Mouse (Mus musculus) heart, embryonic 16.5 days (tissue): Measurements from ENCODE around the gene Olfr750. TPM values are rescaled to one million over a fixed set of nuclear protein-coding genes. Genes with fewer than 3 reads are reported as not detected.

Source experiments
- ATAC-seq: fragments of 200-750 bp; cut with Nextera tagmentation; replicated peaks from 2 replicates; pipeline ENCODE4 v1.8.0; 2017; ENCODE audit warnings: moderate number of reproducible peaks; ENCODE audit not compliant: insufficient read depth, low FRiP score; ENCODE audit errors: extremely low read depth
- H3K27ac ChIP-seq: fragments of 300-500 bp; sonication (generic); 2 replicates; pipeline ENCODE4 v1.5.1; 2014; ENCODE audit warnings: mild to moderate bottlenecking, low read length, control low read depth, moderate library complexity
- H3K27me3 ChIP-seq: fragments of 300-500 bp; sonication (generic); 2 replicates; pipeline ENCODE4 v1.6.1; 2014; ENCODE audit warnings: low read length, mixed read lengths; ENCODE audit not compliant: control insufficient read depth, insufficient read depth
- H3K36me3 ChIP-seq: fragments of 300-500 bp; sonication (generic); 2 replicates; pipeline ENCODE4 v1.6.1; 2014; ENCODE audit not compliant: control insufficient read depth, insufficient read depth
- H3K4me1 ChIP-seq: fragments of 300-500 bp; sonication (generic); 2 replicates; pipeline ENCODE4 v1.6.1; 2014; ENCODE audit warnings: low read length, mixed read lengths; ENCODE audit not compliant: control insufficient read depth, insufficient read depth
- H3K4me2 ChIP-seq: fragments of 300-500 bp; sonication (generic); 2 replicates; pipeline ENCODE4 v1.6.1; 2014; ENCODE audit warnings: low read depth, mild to moderate bottlenecking, control low read depth, low read length
- H3K4me3 ChIP-seq: fragments of 300-500 bp; sonication (generic); 2 replicates; pipeline ENCODE4 v1.5.1; 2014; ENCODE audit warnings: mild to moderate bottlenecking, control low read depth, low read length
- H3K9ac ChIP-seq: fragments of 300-500 bp; sonication (generic); 2 replicates; pipeline ENCODE4 v1.6.1; 2014; ENCODE audit warnings: low read length, control low read depth
- H3K9me3 ChIP-seq: fragments of 300-500 bp; sonication (generic); replicated peaks from 2 replicates; pipeline ENCODE4 v1.6.1; 2016; ENCODE audit warnings: low read length; ENCODE audit not compliant: control insufficient read depth
- WGBS: fragments of 180-500 bp; shearing (Covaris S2); extraction: QIAGEN DNeasy Blood & Tissue Kit; methylation state at CpG from one replicate; pipeline ENCODE4 v1.1.7; 2014; 5-methylcytosine and 5-hydroxymethylcytosine counted together
- polyA plus RNA-seq: library from polyadenylated mRNA; unstranded; fragments of >200 nt; fragmentation: Nextera tagmentation; extraction: Ambion mirVana; gene quantifications from 2 replicates; pipeline ENCODE4 v1.2.1, GENCODE M21; 2015

The Olfr750 gene
- polyA plus RNA-seq, 1 experiment from 2014 or later, result not detected

- Histone ChIP-seq H3K9ac (no peak overlapping the region), H3K27me3 (no peaks in the 10 kb centered on the region), H3K9me3 (peaks cover 6% of the 10 kb centered on the region; the same call in 1 of the 2 replicates), H3K4me1 (peaks cover 5% of the 10 kb centered on the region), H3K27ac (peak overlapping the region; percentile 57; the same call in 1 of the 2 replicates), H3K4me2 (no peak overlapping the region), H3K4me3 (no peak overlapping the region), H3K36me3 (no peaks in the 10 kb centered on the region)
- no peak for ATAC-seq
- 36% methylated on average over 3 of the region's 3 CpGs for WGBS
These were observed 57.0 kb downstream of the Olfr750 start for GRCm38 (mm10) chr14:51017256-51017655.

Other genes starting within 250 kb of the Olfr750 start
- 5.1 and 5.6 TPM in 2 replicates for gene Tep1, start 203.9 kb downstream of the Olfr750 start, polyA plus RNA-seq
- gene Klhl33, start 176.9 kb downstream of the Olfr750 start, polyA plus RNA-seq, result 0.12 and 0.16 TPM in 2 replicates
- gene Osgep, start 149.5 kb downstream of the Olfr750 start, polyA plus RNA-seq, result 134 and 141 TPM in 2 replicates
- 118 and 126 TPM in 2 replicates for gene Apex1, start 149.5 kb downstream of the Olfr750 start, polyA plus RNA-seq
- gene Pip4p1, start 143.6 kb downstream of the Olfr750 start, polyA plus RNA-seq, result 32.5 and 37.9 TPM in 2 replicates
- 32.0 and 36.9 TPM in 2 replicates for gene Pnp, start 143.4 kb downstream of the Olfr750 start, polyA plus RNA-seq
- gene Gm49342, start 129.9 kb downstream of the Olfr750 start, polyA plus RNA-seq, result not detected in 2 replicates
- gene Pnp2, start 118.4 kb downstream of the Olfr750 start, polyA plus RNA-seq, result 0.31 and 0.43 TPM in 2 replicates
- 0.21 and 0.37 TPM in 2 replicates for gene Rnase10, start 66.7 kb downstream of the Olfr750 start, polyA plus RNA-seq
- gene Rnase9, start 32.6 kb downstream of the Olfr750 start, polyA plus RNA-seq, result not detected in 2 replicates
- not detected in 2 replicates for gene Rnase11, start 24.3 kb downstream of the Olfr750 start, polyA plus RNA-seq
- gene Rnase12, start 16.8 kb downstream of the Olfr750 start, polyA plus RNA-seq, result 0.71 TPM in 1 of 2 replicates, not detected in the other
- 27.3 and 30.5 TPM in 2 replicates for gene Rnase4, start 16.6 kb upstream of the Olfr750 start, polyA plus RNA-seq
- gene Ang, start 16.7 kb upstream of the Olfr750 start, polyA plus RNA-seq, result 3.4 and 4.4 TPM in 2 replicates
- gene Eddm3b, start 40.0 kb upstream of the Olfr750 start, polyA plus RNA-seq, result not detected in 2 replicates
- gene Rnase6, start 49.5 kb upstream of the Olfr750 start, polyA plus RNA-seq, result 0.80 and 1.1 TPM in 2 replicates
- 0.91 and 1.1 TPM in 2 replicates for gene Rnase1, start 72.3 kb upstream of the Olfr750 start, polyA plus RNA-seq
- not detected in 2 replicates for gene Rnase2b, start 87.8 kb upstream of the Olfr750 start, polyA plus RNA-seq
- gene Ang2, start 124.7 kb upstream of the Olfr750 start, polyA plus RNA-seq, result not detected in 2 replicates
- gene Ear14, start 129.0 kb upstream of the Olfr750 start, polyA plus RNA-seq, result not detected in 2 replicates
- gene Rnase2a, start 181.7 kb upstream of the Olfr750 start, polyA plus RNA-seq, result not detected in 2 replicates